Mouse (Mus musculus) CD4-positive naive resting alpha-beta T cell, adult 76 days (primary cell): ENCODE results near the gene Zscan5b. TPM values are rescaled to one million over a fixed set of nuclear protein-coding genes. Genes with fewer than 3 reads are reported as not detected.

Experiments used
- total RNA-seq: library from RNA; stranded (reverse); gene quantifications from one replicate; pipeline ENCODE4 v1.2.4, GENCODE M21; 2023

Zscan5b gene
- not detected for total RNA-seq

GRCm38 (mm10) chr7:6221978-6222377 lies at the start of gene Zscan5b:
Gene Zscan5b, plus strand, starts transcription at chr7:6222278.

GRCm38 (mm10) chr7:6196790-6197189 lies 25.3 kb upstream of the Zscan5b start, which contains the start of gene Galp:
Gene Galp, plus strand, starts transcription at chr7:6197090.

GRCm38 (mm10) chr7:6252410-6252809 lies 30.3 kb downstream of the Zscan5b start, which contains the start of gene Epp13:
Gene Epp13, plus strand, starts transcription at chr7:6252710.

GRCm38 (mm10) chr7:6285842-6286705 lies 64.0 kb downstream of the Zscan5b start, which contains the start of gene Zfp667:
Gene Zfp667, plus strand, starts transcription at chr7:6286579.

Other genes with a start within 250 kb of the Zscan5b start
- gene Vmn1r65, start 211.3 kb upstream of the Zscan5b start, total RNA-seq: not detected
- not detected for gene Nlrp4c, start 177.1 kb upstream of the Zscan5b start, total RNA-seq
- gene Zfp787, start 66.3 kb upstream of the Zscan5b start, total RNA-seq: 29.7 TPM
- 23.9 TPM for gene Zfp444, start 50.1 kb upstream of the Zscan5b start, total RNA-seq
- gene Galp, start 25.2 kb upstream of the Zscan5b start, total RNA-seq: not detected
- not detected for gene Epp13, start 30.4 kb downstream of the Zscan5b start, total RNA-seq
- 5.9 TPM for gene Zfp667, start 64.3 kb downstream of the Zscan5b start, total RNA-seq
- 0.50 TPM for gene Zfp583, start 109.0 kb downstream of the Zscan5b start, total RNA-seq
- 0.97 TPM for gene Gm3854, start 121.5 kb downstream of the Zscan5b start, total RNA-seq
- 2.3 TPM for gene Zfp78, start 141.0 kb downstream of the Zscan5b start, total RNA-seq
- 8.3 TPM for gene Zfp28, start 161.0 kb downstream of the Zscan5b start, total RNA-seq
- gene Smim17, start 176.4 kb downstream of the Zscan5b start, total RNA-seq: 1.8 TPM
- gene Gm20715, start 188.0 kb downstream of the Zscan5b start, total RNA-seq: not detected
- not detected for gene Olfr1344, start 216.4 kb downstream of the Zscan5b start, total RNA-seq
- gene Olfr1336, start 233.9 kb downstream of the Zscan5b start, total RNA-seq: not detected
- not detected for gene Olfr1346, start 244.8 kb downstream of the Zscan5b start, total RNA-seq